Mouse (Mus musculus) stomach, embryonic 16.5 days (tissue): ENCODE results near the gene Krt71. TPM values are rescaled to one million over a fixed set of nuclear protein-coding genes. Genes with fewer than 3 reads are reported as not detected.

Experiments used
- ATAC-seq: fragments of 200-750 bp; cut with Nextera tagmentation; 2 replicates; pipeline ENCODE4 v1.8.0; 2017; ENCODE audit warnings: moderate number of reproducible peaks, moderate TSS enrichment; ENCODE audit not compliant: insufficient read depth, low FRiP score
- H3K27ac ChIP-seq: fragments of 300-500 bp; sonication (generic); 2 replicates; pipeline ENCODE4 v1.5.1; 2014; ENCODE audit warnings: low read length
- H3K27me3 ChIP-seq: fragments of 300-500 bp; sonication (generic); 2 replicates; pipeline ENCODE4 v1.6.1; 2014; ENCODE audit warnings: low read length, control low read depth, mixed read lengths; ENCODE audit not compliant: control insufficient read depth, insufficient read depth
- H3K36me3 ChIP-seq: fragments of 300-500 bp; sonication (generic); 2 replicates; pipeline ENCODE4 v1.6.1; 2014; ENCODE audit warnings: low read length; ENCODE audit not compliant: control insufficient read depth, insufficient read depth
- H3K4me1 ChIP-seq: fragments of 300-500 bp; sonication (generic); 2 replicates; pipeline ENCODE4 v1.6.1; 2014; ENCODE audit warnings: low read length, control low read depth, mixed read lengths; ENCODE audit not compliant: control insufficient read depth, insufficient read depth
- H3K4me2 ChIP-seq: fragments of 300-500 bp; sonication (generic); 2 replicates; pipeline ENCODE4 v1.6.1; 2014; ENCODE audit warnings: low read depth, low read length, mixed read lengths
- H3K4me3 ChIP-seq: fragments of 300-500 bp; sonication (generic); replicated peaks from 2 replicates; pipeline ENCODE4 v1.5.1; 2014; ENCODE audit warnings: mild to moderate bottlenecking, low read length
- H3K9ac ChIP-seq: fragments of 300-500 bp; sonication (generic); 2 replicates; pipeline ENCODE4 v1.6.1; 2014; ENCODE audit warnings: low read length
- H3K9me3 ChIP-seq: fragments of 300-500 bp; sonication (generic); replicated peaks from 2 replicates; pipeline ENCODE4 v1.6.1; 2016; ENCODE audit warnings: low read length, control low read depth; ENCODE audit not compliant: control insufficient read depth
- WGBS: fragments of 180-500 bp; shearing (Covaris S2); extraction: QIAGEN DNeasy Blood & Tissue Kit; methylation state at CpG from one replicate; pipeline ENCODE4 v1.1.7; 2014; 5-methylcytosine and 5-hydroxymethylcytosine counted together
- polyA plus RNA-seq: library from polyadenylated mRNA; unstranded; fragments of >200 nt; fragmentation: Nextera tagmentation; extraction: Ambion mirVana; gene quantifications from 2 replicates; pipeline ENCODE4 v1.2.1, GENCODE M21; 2015

The Krt71 gene
- polyA plus RNA-seq, result not detected in 2 replicates

DNA sequence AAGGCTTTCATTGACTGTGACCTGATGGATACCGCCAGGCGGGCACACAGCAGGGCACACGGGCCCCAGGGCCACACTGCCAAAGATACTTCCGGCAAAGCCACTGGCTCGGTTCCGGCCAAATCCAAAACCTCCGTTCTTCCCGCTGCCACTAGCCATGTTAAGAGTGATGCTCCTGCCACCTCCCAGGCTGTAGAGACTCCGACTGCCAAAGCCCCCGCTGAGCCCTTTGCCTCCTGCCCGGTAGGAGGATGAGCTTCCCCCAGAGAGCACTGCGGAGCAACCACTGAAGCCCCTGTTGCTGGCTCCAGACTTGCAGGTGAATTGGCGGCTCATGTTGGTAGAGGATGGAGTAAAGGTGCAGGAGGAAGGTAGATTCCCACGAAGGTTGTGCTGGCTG lies at the start of gene Krt71:
Gene Krt71, minus strand, starts transcription at position 399 of the 400 bp plus-strand sequence.
- H3K27ac ChIP-seq, result no peak within 1 kb of the TSS
- ATAC-seq, result no peak
- H3K9ac ChIP-seq, result no peak within 1 kb of the TSS
- 56% methylated on average over 14 of the region's 14 CpGs for WGBS
- no peaks in the 10 kb centered on the region for H3K36me3 ChIP-seq
- H3K27me3 ChIP-seq, result no peaks in the 10 kb centered on the region
- no peaks in the 10 kb centered on the region for H3K9me3 ChIP-seq
- no peaks in the 10 kb centered on the region for H3K4me1 ChIP-seq
- no peak within 1 kb of the TSS for H3K4me2 ChIP-seq
- no peak within 1 kb of the TSS for H3K4me3 ChIP-seq

DNA sequence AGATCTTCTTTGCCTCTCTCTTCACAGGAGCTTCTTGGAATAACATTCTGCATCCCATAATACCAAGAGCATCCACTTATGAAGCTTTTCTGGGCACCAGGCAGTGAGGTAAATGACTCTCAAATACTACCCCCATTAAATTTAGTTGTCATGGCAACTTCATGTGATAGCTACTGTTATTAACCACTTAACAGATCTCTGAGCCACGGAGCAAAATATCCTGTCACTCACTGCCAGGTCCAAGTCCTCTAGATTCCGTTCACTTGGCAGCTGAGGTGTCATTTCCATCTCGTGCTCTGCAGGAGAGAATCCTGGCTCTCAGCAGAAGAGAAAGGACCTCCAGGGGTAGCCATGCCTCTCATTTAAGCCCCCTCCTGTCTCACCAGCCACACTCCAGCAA lies 48.0 kb upstream of the Krt71 start:
- no peaks in the 10 kb centered on the region for H3K36me3 ChIP-seq
- no peak overlapping the region for H3K9ac ChIP-seq
- H3K9me3 ChIP-seq, result no peaks in the 10 kb centered on the region
- H3K27me3 ChIP-seq, result no peaks in the 10 kb centered on the region
- no peak for ATAC-seq
- H3K27ac ChIP-seq, result no peak overlapping the region
- H3K4me3 ChIP-seq, result no peak overlapping the region
- no peak overlapping the region for H3K4me2 ChIP-seq
- no peaks in the 10 kb centered on the region for H3K4me1 ChIP-seq
- 12% methylated on average over 3 of the region's 3 CpGs for WGBS

DNA sequence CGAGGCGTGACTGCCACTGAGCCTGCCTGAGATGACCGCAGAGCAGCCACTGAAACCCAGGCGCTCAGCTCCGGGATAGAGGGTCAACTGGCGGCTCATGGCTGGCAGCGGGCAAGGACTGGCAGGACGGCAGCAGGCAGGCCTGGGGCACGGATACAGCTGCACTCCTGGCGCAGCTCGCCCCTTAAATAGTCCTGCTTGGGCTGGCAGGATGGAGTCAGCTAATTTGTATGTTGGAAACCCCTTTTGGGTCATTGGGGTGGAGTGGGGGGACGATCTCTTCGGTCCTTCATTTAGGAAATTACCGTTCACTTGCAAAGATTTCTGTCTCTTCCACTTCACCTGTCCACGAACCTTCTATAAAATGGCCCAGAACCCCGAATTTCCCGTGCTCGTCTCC lies 43.5 kb upstream of the Krt71 start, which contains the start of gene Krt72:
Gene Krt72, minus strand, starts transcription at position 101 of the 400 bp plus-strand sequence.
- no peak for ATAC-seq
- H3K36me3 ChIP-seq, result no peaks in the 10 kb centered on the region
- no peak within 1 kb of the TSS for H3K27ac ChIP-seq
- no peaks in the 10 kb centered on the region for H3K9me3 ChIP-seq
- H3K27me3 ChIP-seq, result no peaks in the 10 kb centered on the region
- no peak within 1 kb of the TSS for H3K9ac ChIP-seq
- no peak within 1 kb of the TSS for H3K4me2 ChIP-seq
- WGBS, result 90% methylated on average over 18 of the region's 18 CpGs
- no peak within 1 kb of the TSS for H3K4me3 ChIP-seq
- H3K4me1 ChIP-seq, result no peaks in the 10 kb centered on the region

DNA sequence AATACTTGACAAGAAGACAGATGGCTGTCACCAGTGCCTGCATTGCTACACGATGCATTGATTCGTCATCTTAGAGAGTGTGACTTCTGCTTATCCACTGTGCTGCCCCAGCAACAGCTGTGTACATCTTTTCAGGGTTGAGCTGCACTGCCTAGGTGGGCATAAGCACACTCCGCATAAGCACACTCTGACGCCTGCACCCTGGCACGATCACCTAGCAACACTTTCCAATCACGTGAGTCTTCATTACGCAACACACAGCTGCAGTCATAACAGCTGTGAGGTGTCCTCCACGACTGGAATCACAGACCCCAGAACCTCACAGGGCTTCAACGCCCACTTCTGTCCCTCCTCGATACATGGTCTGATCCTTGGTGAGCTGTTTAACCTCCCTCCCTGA lies 30.5 kb upstream of the Krt71 start:
- Histone ChIP-seq H3K4me2 (no peak overlapping the region), H3K36me3 (no peaks in the 10 kb centered on the region), H3K4me3 (no peak overlapping the region), H3K9ac (no peak overlapping the region), H3K27ac (no peak overlapping the region), H3K4me1 (no peaks in the 10 kb centered on the region), H3K9me3 (no peaks in the 10 kb centered on the region), H3K27me3 (no peaks in the 10 kb centered on the region)
- no peak for ATAC-seq
- WGBS, result 63% methylated on average over 10 of the region's 10 CpGs

DNA sequence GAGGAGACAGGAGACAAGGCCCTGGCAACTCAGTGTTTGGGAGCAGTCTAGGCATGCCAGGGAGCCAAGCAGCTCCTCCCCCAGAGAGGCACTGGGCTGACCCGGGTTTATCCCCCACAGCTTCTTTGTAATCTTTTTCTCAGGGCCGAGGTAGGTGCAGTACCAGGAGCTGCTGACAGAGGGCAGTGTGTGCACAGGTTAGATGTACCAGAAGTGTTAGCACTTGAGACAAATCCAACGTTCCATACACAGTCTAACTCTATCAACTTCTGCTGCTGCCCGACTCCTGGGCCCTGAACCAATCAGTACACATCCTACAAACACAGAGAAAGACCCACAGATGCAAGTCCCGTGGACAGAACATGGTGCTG lies 29.8 kb upstream of the Krt71 start:
- no peaks in the 10 kb centered on the region for H3K9me3 ChIP-seq
- no peak overlapping the region for H3K27ac ChIP-seq
- H3K9ac ChIP-seq, result 0 out of 2 replicates have a peak overlapping the region, but pooled peaks have one; percentile 12
- H3K27me3 ChIP-seq, result no peaks in the 10 kb centered on the region
- no peak overlapping the region for H3K4me3 ChIP-seq
- no peaks in the 10 kb centered on the region for H3K4me1 ChIP-seq
- H3K36me3 ChIP-seq, result no peaks in the 10 kb centered on the region
- no peak overlapping the region for H3K4me2 ChIP-seq
- WGBS, result 6% methylated on average over 5 of the region's 5 CpGs
- peak; percentile 72 for ATAC-seq

DNA sequence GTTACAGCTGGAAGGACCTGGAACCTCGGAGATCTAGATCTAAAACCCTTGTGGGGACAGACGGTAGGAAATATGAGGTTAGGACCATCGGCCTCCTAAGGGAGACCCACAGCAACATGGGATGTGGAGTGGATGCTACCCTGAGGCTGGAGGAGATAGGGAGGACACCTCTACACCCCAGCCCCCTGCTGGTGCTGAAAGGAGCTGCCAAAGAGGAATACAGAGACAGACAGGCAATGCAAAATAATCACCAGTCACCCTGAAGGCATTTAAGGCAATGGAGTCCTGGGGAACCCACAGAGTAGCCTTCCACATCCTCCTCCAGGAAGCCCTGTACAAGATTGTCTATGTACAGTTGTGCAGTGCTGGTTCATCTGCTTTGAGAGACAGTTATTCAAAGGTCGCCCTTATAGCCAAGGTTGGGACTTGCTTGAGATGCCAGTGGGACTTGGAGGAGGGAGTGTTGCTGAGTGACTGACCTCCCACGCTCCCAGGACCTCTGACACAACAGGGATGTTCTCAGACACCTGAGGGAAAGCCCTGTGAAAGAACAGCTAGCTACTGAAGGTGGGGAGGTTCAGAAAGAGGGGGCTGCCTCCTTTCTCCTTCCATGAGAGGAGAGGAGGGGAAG lies 29.3 kb upstream of the Krt71 start:
- Histone ChIP-seq H3K9ac (0 out of 2 replicates have a peak overlapping the region, but pooled peaks have one; percentile 12), H3K4me3 (no peak overlapping the region), H3K9me3 (no peaks in the 10 kb centered on the region), H3K27ac (peak overlapping the region; percentile 7; the same call in 1 of the 2 replicates), H3K36me3 (no peaks in the 10 kb centered on the region), H3K27me3 (no peaks in the 10 kb centered on the region), H3K4me1 (no peaks in the 10 kb centered on the region), H3K4me2 (no peak overlapping the region)
- ATAC-seq, result 0 out of 2 replicates have a peak, but pooled peaks have one; percentile 9
- WGBS, result 63% methylated on average over 5 of the region's 5 CpGs

DNA sequence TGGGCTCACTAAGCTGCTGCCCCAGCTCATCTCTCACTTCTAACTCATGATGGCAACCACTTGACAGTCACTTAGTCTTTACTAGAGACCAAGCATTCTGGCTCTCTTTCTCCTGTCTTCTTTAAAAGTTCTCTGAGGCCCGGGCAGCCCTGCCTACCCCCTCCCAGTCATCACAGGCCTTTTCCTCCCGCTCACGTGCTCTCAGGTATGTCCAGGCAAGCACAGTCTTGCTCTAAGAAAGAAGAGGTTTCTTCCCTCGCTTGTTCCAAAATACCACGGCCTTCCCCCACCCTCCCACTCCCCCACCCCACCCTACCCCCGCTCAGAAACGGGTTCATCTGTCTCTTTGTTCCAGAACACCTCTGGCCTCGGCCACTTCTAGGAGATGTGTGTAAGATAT lies 27.3 kb upstream of the Krt71 start:
- peak overlapping the region; percentile 25 for H3K27ac ChIP-seq
- no peak for ATAC-seq
- WGBS, result 19% methylated on average over 8 of the region's 8 CpGs
- H3K27me3 ChIP-seq, result no peaks in the 10 kb centered on the region
- no peaks in the 10 kb centered on the region for H3K9me3 ChIP-seq
- H3K9ac ChIP-seq, result no peak overlapping the region
- no peak overlapping the region for H3K4me3 ChIP-seq
- no peaks in the 10 kb centered on the region for H3K4me1 ChIP-seq
- H3K4me2 ChIP-seq, result no peak overlapping the region
- no peaks in the 10 kb centered on the region for H3K36me3 ChIP-seq

DNA sequence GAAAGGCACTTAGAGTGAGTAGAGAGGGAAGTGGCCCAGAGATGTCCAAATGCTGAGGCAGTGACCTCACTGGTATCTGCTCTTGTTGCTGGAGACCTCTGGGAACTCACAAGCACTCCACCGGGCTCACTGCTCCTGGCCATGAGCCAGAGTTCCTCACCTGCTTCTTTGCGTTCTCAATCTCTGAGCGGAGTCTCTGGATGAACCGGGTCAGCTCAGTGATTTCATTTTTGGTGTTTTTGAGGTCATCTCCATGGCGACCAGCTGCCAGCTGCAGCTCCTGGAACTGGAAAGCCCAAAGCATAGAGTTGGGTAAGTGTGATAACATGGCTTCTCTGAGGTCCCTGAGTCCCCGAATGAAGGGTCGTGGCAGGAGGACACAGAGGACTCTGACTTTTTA lies 5.1 kb downstream of the Krt71 start:
- H3K9me3 ChIP-seq, result no peaks in the 10 kb centered on the region
- whole genome bisulfite sequencing, result 58% methylated on average over 7 of the region's 7 CpGs
- no peaks in the 10 kb centered on the region for H3K27me3 ChIP-seq
- no peak overlapping the region for H3K4me2 ChIP-seq
- H3K9ac ChIP-seq, result no peak overlapping the region
- no peak overlapping the region for H3K4me3 ChIP-seq
- H3K4me1 ChIP-seq, result no peaks in the 10 kb centered on the region
- ATAC-seq, result no peak
- no peak overlapping the region for H3K27ac ChIP-seq
- H3K36me3 ChIP-seq, result no peaks in the 10 kb centered on the region

DNA sequence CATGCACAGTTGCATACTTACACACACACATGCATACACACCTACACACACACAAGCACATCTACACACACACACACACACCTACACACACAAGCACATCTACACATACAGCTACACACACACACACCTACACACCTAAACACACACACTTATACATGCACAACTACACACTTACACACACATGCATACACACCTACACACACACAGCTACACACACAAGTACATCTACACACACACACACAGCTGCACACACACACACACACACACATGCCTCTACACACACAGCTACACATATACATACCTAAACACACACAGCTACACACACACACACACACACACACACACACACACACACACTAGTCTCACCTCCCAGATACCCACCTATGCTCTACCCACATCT lies 12.3 kb downstream of the Krt71 start:
- ATAC-seq, result no peak
- H3K9ac ChIP-seq, result no peak overlapping the region
- no peaks in the 10 kb centered on the region for H3K4me1 ChIP-seq
- no peaks in the 10 kb centered on the region for H3K36me3 ChIP-seq
- H3K27ac ChIP-seq, result no peak overlapping the region
- no peaks in the 10 kb centered on the region for H3K9me3 ChIP-seq
- no peak overlapping the region for H3K4me3 ChIP-seq
- H3K27me3 ChIP-seq, result no peaks in the 10 kb centered on the region
- no peak overlapping the region for H3K4me2 ChIP-seq
